Mouse (Mus musculus): ENCODE measurements around the gene Zfp455.

DNA sequence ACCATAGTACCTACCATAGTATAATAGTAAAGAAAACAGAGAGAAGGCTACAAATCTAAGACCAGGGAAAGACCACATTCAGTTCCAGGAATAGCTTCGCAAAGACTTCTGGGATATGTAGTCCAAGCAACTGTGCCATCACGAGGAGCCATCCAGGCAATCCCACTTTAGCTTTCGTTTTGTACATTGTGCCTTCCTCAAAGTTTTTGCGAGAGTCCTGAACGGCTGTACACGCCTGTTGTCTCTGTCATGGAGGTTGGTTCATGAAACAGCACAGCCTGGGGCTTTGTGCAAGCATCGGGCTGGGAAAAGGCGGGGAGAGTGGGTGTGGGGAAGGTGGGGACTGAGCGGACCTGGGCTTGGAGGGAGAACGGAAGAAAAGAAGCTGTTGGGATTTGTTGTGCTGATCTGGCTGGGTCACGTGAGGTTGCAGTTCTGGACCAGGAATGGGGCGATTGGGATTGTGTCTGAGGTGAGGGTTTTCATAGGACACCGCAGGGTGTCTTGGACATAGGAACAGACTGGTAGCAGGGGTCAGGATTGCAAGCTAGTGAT lies at the start of gene Zfp455:
- TF ChIP-seq FLI1 (IDR thresholded peaks at IDR 0.05; ENCODE audit: low read length), result no peak
- TF ChIP-seq GATA1 (IDR thresholded peaks at IDR 0.05; ENCODE audit: borderline replicate concordance, low read length), result no peak

Data from megakaryocyte, embryonic 14.5 days (primary cell).